ENCODE assay signal across 8 mouse cellular contexts in genomic region chr17:87312924-87313870, GRCm38 (mm10). TPM values are rescaled to one million over a fixed set of nuclear protein-coding genes. Genes with fewer than 3 reads are reported as not detected.
DNase-seq lines count a peak whose midpoint lies in the region; ATAC-seq lines count a peak whose summit lies in the region.

No protein-coding gene starts in this region.

- peaks cover 9% of the 10 kb centered on the region; the same call in 1 of the 2 replicates for H3K27me3 ChIP-seq in hindbrain, embryonic 10.5 days (ENCODE audit: insufficient read depth, poor library complexity, severe bottlenecking)
- H3K27me3 ChIP-seq in hindbrain, embryonic 11.5 days (ENCODE audit: control insufficient read depth, insufficient read depth, low read length), result no peaks in the 10 kb centered on the region
- H3K27me3 ChIP-seq in embryonic facial prominence, embryonic 13.5 days, result peaks cover 6% of the 10 kb centered on the region; the same call in 1 of the 2 replicates
- H3K27me3 ChIP-seq in kidney, embryonic 15.5 days, result no peaks in the 10 kb centered on the region
- H3K27me3 ChIP-seq in liver, embryonic 12.5 days (replicated peaks), result no peaks in the 10 kb centered on the region

- H3K36me3 ChIP-seq in hindbrain, embryonic 10.5 days, result no peaks in the 10 kb centered on the region
- H3K36me3 ChIP-seq in hindbrain, embryonic 11.5 days (ENCODE audit: control insufficient read depth, insufficient read depth, low read length), result no peaks in the 10 kb centered on the region
- H3K36me3 ChIP-seq in embryonic facial prominence, embryonic 13.5 days, result no peaks in the 10 kb centered on the region
- H3K36me3 ChIP-seq in kidney, embryonic 15.5 days, result no peaks in the 10 kb centered on the region
- H3K36me3 ChIP-seq in liver, embryonic 12.5 days, result peaks cover 36% of the 10 kb centered on the region

- WGBS in hindbrain, embryonic 10.5 days, result 63% methylated on average over 18 of the region's 18 CpGs
- WGBS in hindbrain, embryonic 11.5 days, result 63% methylated on average over 18 of the region's 18 CpGs
- WGBS in embryonic facial prominence, embryonic 13.5 days, result 38% methylated on average over 18 of the region's 18 CpGs
- 43% methylated on average over 18 of the region's 18 CpGs for WGBS in kidney, embryonic 15.5 days
- WGBS in liver, embryonic 12.5 days (ENCODE audit: insufficient replicate concordance), result 54% methylated on average over 18 of the region's 18 CpGs

- no peak overlapping the region for H3K4me3 ChIP-seq in hindbrain, embryonic 10.5 days
- no peak overlapping the region for H3K4me3 ChIP-seq in hindbrain, embryonic 11.5 days (ENCODE audit: low read depth, low read length)
- no peak overlapping the region for H3K4me3 ChIP-seq in embryonic facial prominence, embryonic 13.5 days
- no peak overlapping the region for H3K4me3 ChIP-seq in kidney, embryonic 15.5 days (replicated peaks)
- H3K4me3 ChIP-seq in liver, embryonic 12.5 days, result no peak overlapping the region

- no peak overlapping the region for H3K4me2 ChIP-seq in hindbrain, embryonic 11.5 days (replicated peaks; ENCODE audit: low read depth, low read length)
- peak overlapping the region; percentile 18; the same call in 1 of the 2 replicates for H3K4me2 ChIP-seq in embryonic facial prominence, embryonic 13.5 days
- peak overlapping the region; percentile 2; the same call in 1 of the 2 replicates for H3K4me2 ChIP-seq in kidney, embryonic 15.5 days
- no peak overlapping the region for H3K4me2 ChIP-seq in liver, embryonic 12.5 days

- no peak for ATAC-seq in hindbrain, embryonic 11.5 days (ENCODE audit: low FRiP score)
- no peak for ATAC-seq in embryonic facial prominence, embryonic 13.5 days (ENCODE audit: insufficient number of reproducible peaks, insufficient read depth, low FRiP score, low TSS enrichment, low read depth)
- ATAC-seq in kidney, embryonic 15.5 days (replicated peaks; ENCODE audit: low FRiP score), result no peak
- ATAC-seq in liver, embryonic 12.5 days, result no peak

- no peak for DNase-seq in hindbrain, embryonic 10.5 days (ENCODE audit: low spot score)
- no peak for DNase-seq in hindbrain, embryonic 11.5 days (ENCODE audit: low spot score)
- DNase-seq in retina, embryonic 14.5 days (ENCODE audit: low spot score), result peak; percentile 27
- DNase-seq in layer of hippocampus, postnatal 14 days (ENCODE audit: low spot score in 2 of 2), result no peak
- no peak for DNase-seq in left cerebral cortex, adult 11 months (ENCODE audit: low spot score)

- H3K9ac ChIP-seq in hindbrain, embryonic 11.5 days (ENCODE audit: low read depth, low read length), result no peak overlapping the region
- peak overlapping the region; percentile 36; the same call in 1 of the 2 replicates for H3K9ac ChIP-seq in embryonic facial prominence, embryonic 13.5 days
- no peak overlapping the region for H3K9ac ChIP-seq in kidney, embryonic 15.5 days
- no peak overlapping the region for H3K9ac ChIP-seq in liver, embryonic 12.5 days

- no peaks in the 10 kb centered on the region for H3K9me3 ChIP-seq in hindbrain, embryonic 10.5 days
- H3K9me3 ChIP-seq in hindbrain, embryonic 11.5 days (ENCODE audit: control insufficient read depth, low read length), result no peaks in the 10 kb centered on the region
- H3K9me3 ChIP-seq in embryonic facial prominence, embryonic 13.5 days, result no peaks in the 10 kb centered on the region
- no peaks in the 10 kb centered on the region for H3K9me3 ChIP-seq in kidney, embryonic 15.5 days (replicated peaks)
- no peaks in the 10 kb centered on the region for H3K9me3 ChIP-seq in liver, embryonic 12.5 days (replicated peaks)

- 0 out of 2 replicates have a peak overlapping the region, but pooled peaks have one; percentile 5 for H3K27ac ChIP-seq in hindbrain, embryonic 10.5 days
- H3K27ac ChIP-seq in hindbrain, embryonic 11.5 days (ENCODE audit: low read depth, low read length), result no peak overlapping the region
- H3K27ac ChIP-seq in embryonic facial prominence, embryonic 13.5 days, result peak overlapping the region; percentile 48; the same call in 1 of the 2 replicates
- H3K27ac ChIP-seq in kidney, embryonic 15.5 days, result peak overlapping the region; percentile 51
- no peak overlapping the region for H3K27ac ChIP-seq in liver, embryonic 12.5 days

- peaks cover 60% of the 10 kb centered on the region for H3K4me1 ChIP-seq in hindbrain, embryonic 10.5 days (replicated peaks)
- no peaks in the 10 kb centered on the region; the same call in 1 of the 2 replicates for H3K4me1 ChIP-seq in hindbrain, embryonic 11.5 days (replicated peaks; ENCODE audit: control insufficient read depth, insufficient read depth, low read length)
- peaks cover 31% of the 10 kb centered on the region for H3K4me1 ChIP-seq in embryonic facial prominence, embryonic 13.5 days
- peaks cover 29% of the 10 kb centered on the region for H3K4me1 ChIP-seq in kidney, embryonic 15.5 days
- H3K4me1 ChIP-seq in liver, embryonic 12.5 days, result peaks cover 32% of the 10 kb centered on the region

RNA-seq across cellular contexts. Expression of gene Ttc7, which starts 30.5 kb away (rescaled TPM):
- 4.7 and 4.8 TPM in 2 replicates for polyA plus RNA-seq in hindbrain, embryonic 10.5 days (2016; fragmentation: Nextera tagmentation; extraction: Ambion mirVana)
- 2.7 and 3.0 TPM in 2 replicates for polyA plus RNA-seq in hindbrain, embryonic 11.5 days (2014; fragmentation: Nextera tagmentation; extraction: Ambion mirVana)
- polyA plus RNA-seq in embryonic facial prominence, embryonic 13.5 days (2015; fragmentation: Nextera tagmentation; extraction: Ambion mirVana), result 6.4 and 7.2 TPM in 2 replicates
- polyA plus RNA-seq in kidney, embryonic 15.5 days (2015; fragmentation: Nextera tagmentation; extraction: Ambion mirVana), result 7.7 and 8.1 TPM in 2 replicates
- total RNA-seq in layer of hippocampus, postnatal 14 days (2021), result 1 to 10 TPM; 6.8 to 6.9 TPM
- 15.3 and 17.0 TPM in 2 replicates for polyA plus RNA-seq in liver, embryonic 12.5 days (2016; fragmentation: Nextera tagmentation; extraction: Ambion mirVana)

RNA-seq across cellular contexts. Expression of gene Mcfd2, which starts 47.5 kb away (rescaled TPM):
- 70.1 and 73.3 TPM in 2 replicates for polyA plus RNA-seq in hindbrain, embryonic 10.5 days (2016; fragmentation: Nextera tagmentation; extraction: Ambion mirVana)
- polyA plus RNA-seq in hindbrain, embryonic 11.5 days (2014; fragmentation: Nextera tagmentation; extraction: Ambion mirVana), result 69.4 and 69.8 TPM in 2 replicates
- polyA plus RNA-seq in embryonic facial prominence, embryonic 13.5 days (2015; fragmentation: Nextera tagmentation; extraction: Ambion mirVana), result 85.7 and 97.0 TPM in 2 replicates
- 110 and 112 TPM in 2 replicates for polyA plus RNA-seq in kidney, embryonic 15.5 days (2015; fragmentation: Nextera tagmentation; extraction: Ambion mirVana)
- total RNA-seq in layer of hippocampus, postnatal 14 days (2021), result 10 to 100 TPM; 36.9 to 45.0 TPM
- 47.5 and 51.3 TPM in 2 replicates for polyA plus RNA-seq in liver, embryonic 12.5 days (2016; fragmentation: Nextera tagmentation; extraction: Ambion mirVana)

Comparison
In these comparisons a context has a peak if more than half of its experiments do, and no peak if none do; other contexts are left out.
1. H3K27ac ChIP-seq: peak in hindbrain, embryonic 10.5 days (single experiment), embryonic facial prominence, embryonic 13.5 days (single experiment) and kidney, embryonic 15.5 days (single experiment); none in hindbrain, embryonic 11.5 days (single experiment) and liver, embryonic 12.5 days (single experiment).
2. H3K4me2 ChIP-seq: peak in embryonic facial prominence, embryonic 13.5 days (single experiment) and kidney, embryonic 15.5 days (single experiment); none in hindbrain, embryonic 11.5 days (single experiment) and liver, embryonic 12.5 days (single experiment).